Mouse (Mus musculus) stomach, embryonic 14.5 days (tissue): Measurements from ENCODE around the gene Ptprq. TPM values are rescaled to one million over a fixed set of nuclear protein-coding genes. Genes with fewer than 3 reads are reported as not detected.

Source experiments
- ATAC-seq: fragments of 200-750 bp; cut with Nextera tagmentation; 2 replicates; pipeline ENCODE4 v1.8.0; 2017; ENCODE audit warnings: low read depth, moderate TSS enrichment; ENCODE audit not compliant: insufficient number of reproducible peaks, insufficient read depth, low FRiP score
- H3K27ac ChIP-seq: fragments of 300-500 bp; sonication (generic); 2 replicates; pipeline ENCODE4 v1.5.1; 2014; ENCODE audit warnings: mild to moderate bottlenecking, low read length, moderate library complexity, mixed read lengths
- H3K27me3 ChIP-seq: fragments of 300-500 bp; sonication (generic); 2 replicates; pipeline ENCODE4 v1.6.1; 2014; ENCODE audit warnings: low read length, control low read depth, mixed read lengths; ENCODE audit not compliant: control insufficient read depth, insufficient read depth
- H3K36me3 ChIP-seq: fragments of 300-500 bp; sonication (generic); 2 replicates; pipeline ENCODE4 v1.6.1; 2014; ENCODE audit warnings: mild to moderate bottlenecking, control low read depth, low read length, moderate library complexity, mixed read lengths; ENCODE audit not compliant: control insufficient read depth, insufficient read depth
- H3K4me1 ChIP-seq: fragments of 300-500 bp; sonication (generic); 2 replicates; pipeline ENCODE4 v1.6.1; 2014; ENCODE audit warnings: low read length, control low read depth, mixed read lengths; ENCODE audit not compliant: control insufficient read depth, insufficient read depth
- H3K4me2 ChIP-seq: fragments of 300-500 bp; sonication (generic); replicated peaks from 2 replicates; pipeline ENCODE4 v1.6.1; 2014; ENCODE audit warnings: low read depth, low read length, control low read depth
- H3K4me3 ChIP-seq: fragments of 300-500 bp; sonication (generic); 2 replicates; pipeline ENCODE4 v1.5.1; 2014; ENCODE audit warnings: low read depth, low read length, control low read depth
- H3K9ac ChIP-seq: fragments of 300-500 bp; sonication (generic); replicated peaks from 2 replicates; pipeline ENCODE4 v1.6.1; 2014; ENCODE audit warnings: low read depth, mild to moderate bottlenecking, control low read depth, low read length, moderate library complexity, mixed read lengths
- H3K9me3 ChIP-seq: fragments of 300-500 bp; sonication (generic); 2 replicates; pipeline ENCODE4 v1.6.1; 2016; ENCODE audit warnings: low read depth, low read length, control low read depth; ENCODE audit not compliant: control insufficient read depth
- WGBS: fragments of 180-500 bp; shearing (Covaris S2); extraction: QIAGEN DNeasy Blood & Tissue Kit; methylation state at CpG from one replicate; pipeline ENCODE4 v1.1.7; 2014; 5-methylcytosine and 5-hydroxymethylcytosine counted together
- polyA plus RNA-seq: library from polyadenylated mRNA; unstranded; fragments of >200 nt; fragmentation: Nextera tagmentation; extraction: Ambion mirVana; gene quantifications from 2 replicates; pipeline ENCODE4 v1.2.1, GENCODE M21; 2014

The Ptprq gene
- polyA plus RNA-seq, 1 experiment from 2014 or later = 0.14 TPM

GRCm38 (mm10) chr10:107735448-107735847 lies 15.6 kb upstream of the Ptprq start:
- Histone ChIP-seq H3K9ac (no peak overlapping the region), H3K27me3 (no peaks in the 10 kb centered on the region), H3K27ac (no peak overlapping the region), H3K9me3 (no peaks in the 10 kb centered on the region), H3K4me3 (no peak overlapping the region), H3K4me1 (no peaks in the 10 kb centered on the region), H3K4me2 (no peak overlapping the region), H3K36me3 (no peaks in the 10 kb centered on the region)
- no peak for ATAC-seq
- WGBS = 79% methylated on average over 7 of the region's 7 CpGs

GRCm38 (mm10) chr10:107734327-107734726 lies 14.5 kb upstream of the Ptprq start:
- Histone ChIP-seq H3K4me2 (no peak overlapping the region), H3K9ac (no peak overlapping the region), H3K4me1 (no peaks in the 10 kb centered on the region), H3K36me3 (no peaks in the 10 kb centered on the region), H3K27me3 (no peaks in the 10 kb centered on the region), H3K9me3 (no peaks in the 10 kb centered on the region), H3K4me3 (no peak overlapping the region), H3K27ac (no peak overlapping the region)
- ATAC-seq = no peak

DNA sequence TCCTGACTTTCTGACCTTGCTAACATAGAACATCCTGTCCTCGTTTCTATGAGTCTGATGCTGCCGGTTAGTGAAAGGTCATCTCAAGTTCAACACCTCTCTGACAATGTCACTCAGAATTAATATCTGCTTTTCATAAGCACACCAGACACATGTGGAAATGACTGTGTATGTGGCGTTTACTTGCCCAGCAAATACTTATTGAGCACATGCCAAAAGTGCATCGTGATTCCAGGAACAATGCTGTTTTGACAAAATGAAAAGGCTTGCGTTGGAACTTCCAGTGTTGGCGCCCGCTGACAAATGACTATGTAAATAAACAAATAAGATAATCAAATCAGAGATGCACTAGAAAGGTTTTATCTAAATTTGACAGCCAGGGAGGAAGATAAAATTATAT lies 5.8 kb upstream of the Ptprq start:
- ATAC-seq = no peak
- no peaks in the 10 kb centered on the region for H3K4me1 ChIP-seq
- no peak overlapping the region for H3K4me3 ChIP-seq
- no peaks in the 10 kb centered on the region for H3K36me3 ChIP-seq
- H3K9me3 ChIP-seq = no peaks in the 10 kb centered on the region
- no peak overlapping the region for H3K4me2 ChIP-seq
- no peak overlapping the region for H3K27ac ChIP-seq
- H3K9ac ChIP-seq = no peak overlapping the region
- WGBS = 37% methylated on average over 7 of the region's 7 CpGs
- no peaks in the 10 kb centered on the region for H3K27me3 ChIP-seq

- H3K9ac ChIP-seq = no peak overlapping the region
- no peak overlapping the region for H3K4me2 ChIP-seq
- no peaks in the 10 kb centered on the region for H3K27me3 ChIP-seq
- ATAC-seq = no peak
- no peaks in the 10 kb centered on the region for H3K9me3 ChIP-seq
- no peak overlapping the region for H3K27ac ChIP-seq
- WGBS = 37% methylated on average over 3 of the region's 3 CpGs
- no peaks in the 10 kb centered on the region for H3K4me1 ChIP-seq
- H3K4me3 ChIP-seq = no peak overlapping the region
- no peaks in the 10 kb centered on the region for H3K36me3 ChIP-seq
These were observed 15.4 kb downstream of the Ptprq start for GRCm38 (mm10) chr10:107704443-107704842.

GRCm38 (mm10) chr10:107700944-107701343 lies 18.9 kb downstream of the Ptprq start:
- H3K27me3 ChIP-seq = no peaks in the 10 kb centered on the region
- ATAC-seq = no peak
- 82% methylated on average over 3 of the region's 3 CpGs for WGBS
- no peak overlapping the region for H3K27ac ChIP-seq
- no peak overlapping the region for H3K4me2 ChIP-seq
- H3K9me3 ChIP-seq = no peaks in the 10 kb centered on the region
- no peak overlapping the region for H3K9ac ChIP-seq
- no peak overlapping the region for H3K4me3 ChIP-seq
- no peaks in the 10 kb centered on the region for H3K36me3 ChIP-seq
- no peaks in the 10 kb centered on the region for H3K4me1 ChIP-seq

DNA sequence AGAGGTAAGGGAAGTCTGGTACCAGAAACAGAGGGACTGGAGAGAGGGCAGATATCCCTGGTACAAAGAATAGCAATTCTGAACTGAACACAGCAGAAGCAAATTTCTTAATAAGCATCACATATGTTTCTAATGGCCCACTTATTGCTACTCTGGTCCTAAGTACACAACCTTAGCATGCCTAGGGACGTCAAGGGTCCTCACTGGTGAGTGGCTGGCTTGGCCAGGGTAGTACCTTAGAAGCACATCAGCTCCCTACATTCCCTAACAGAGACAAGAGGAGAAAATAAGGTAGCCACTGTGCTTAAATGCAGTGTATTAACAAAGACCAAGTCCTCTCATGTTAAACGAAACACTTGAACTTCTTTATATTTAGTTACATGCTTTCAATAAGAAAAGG lies 21.1 kb downstream of the Ptprq start:
- H3K4me2 ChIP-seq = no peak overlapping the region
- no peak for ATAC-seq
- WGBS = 66% methylated on average over 2 of the region's 2 CpGs
- H3K9ac ChIP-seq = no peak overlapping the region
- no peak overlapping the region for H3K4me3 ChIP-seq
- H3K36me3 ChIP-seq = no peaks in the 10 kb centered on the region
- no peaks in the 10 kb centered on the region for H3K9me3 ChIP-seq
- H3K4me1 ChIP-seq = no peaks in the 10 kb centered on the region
- no peak overlapping the region for H3K27ac ChIP-seq
- no peaks in the 10 kb centered on the region for H3K27me3 ChIP-seq

- H3K4me1 ChIP-seq = no peaks in the 10 kb centered on the region
- no peaks in the 10 kb centered on the region for H3K9me3 ChIP-seq
- no peaks in the 10 kb centered on the region for H3K27me3 ChIP-seq
- no peak overlapping the region for H3K9ac ChIP-seq
- no peak overlapping the region for H3K4me3 ChIP-seq
- H3K27ac ChIP-seq = no peak overlapping the region
- H3K4me2 ChIP-seq = no peak overlapping the region
- WGBS = 72% methylated on average over 5 of the region's 5 CpGs
- no peak for ATAC-seq
- no peaks in the 10 kb centered on the region for H3K36me3 ChIP-seq
These were observed 22.7 kb downstream of the Ptprq start for GRCm38 (mm10) chr10:107697177-107697576.

DNA sequence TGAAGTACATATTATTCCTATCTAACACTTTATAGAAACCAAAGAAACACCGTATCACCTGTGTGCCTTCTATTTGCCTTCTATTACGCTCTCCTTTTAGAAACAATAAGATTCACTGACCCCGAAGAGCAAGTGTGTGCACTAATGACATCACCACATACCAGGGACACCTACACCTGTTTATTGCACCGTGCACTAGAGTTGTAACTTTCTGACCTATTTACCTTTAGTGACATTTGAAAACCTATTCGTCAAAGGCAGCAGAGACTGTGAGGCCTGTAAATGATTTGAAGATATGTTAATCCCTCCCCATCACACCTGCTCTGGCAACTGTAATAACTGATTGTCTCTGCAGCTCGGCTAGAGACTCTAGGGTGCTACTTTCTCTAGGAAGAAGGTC lies 32.5 kb downstream of the Ptprq start:
- Histone ChIP-seq H3K4me2 (no peak overlapping the region), H3K27me3 (no peaks in the 10 kb centered on the region), H3K36me3 (no peaks in the 10 kb centered on the region), H3K27ac (no peak overlapping the region), H3K4me3 (no peak overlapping the region), H3K9me3 (no peaks in the 10 kb centered on the region), H3K4me1 (no peaks in the 10 kb centered on the region), H3K9ac (no peak overlapping the region)
- ATAC-seq = no peak
- WGBS = 46% methylated on average over 6 of the region's 6 CpGs

- Histone ChIP-seq H3K36me3 (no peaks in the 10 kb centered on the region), H3K9me3 (no peaks in the 10 kb centered on the region), H3K4me2 (no peak overlapping the region), H3K4me3 (no peak overlapping the region), H3K4me1 (no peaks in the 10 kb centered on the region), H3K27me3 (no peaks in the 10 kb centered on the region), H3K9ac (no peak overlapping the region), H3K27ac (no peak overlapping the region)
- 76% methylated on average over 1 of the region's 1 CpGs for WGBS
- no peak for ATAC-seq
These were observed 43.9 kb downstream of the Ptprq start for GRCm38 (mm10) chr10:107675994-107676393.
